Mouse (Mus musculus) embryo, embryonic 10 days (tissue): Measurements from ENCODE around the gene Crybb1.

Source experiments
- DNase-seq: peaks from one replicate; pipeline ENCODE4 v3.0.0-alpha.2; 2015; ENCODE audit warnings: low spot score

The Crybb1 gene

GRCm38 (mm10) chr5:112266011-112266777 is 10.6 kb downstream of the Crybb1 start:
- DNase-seq: no peak

DNA sequence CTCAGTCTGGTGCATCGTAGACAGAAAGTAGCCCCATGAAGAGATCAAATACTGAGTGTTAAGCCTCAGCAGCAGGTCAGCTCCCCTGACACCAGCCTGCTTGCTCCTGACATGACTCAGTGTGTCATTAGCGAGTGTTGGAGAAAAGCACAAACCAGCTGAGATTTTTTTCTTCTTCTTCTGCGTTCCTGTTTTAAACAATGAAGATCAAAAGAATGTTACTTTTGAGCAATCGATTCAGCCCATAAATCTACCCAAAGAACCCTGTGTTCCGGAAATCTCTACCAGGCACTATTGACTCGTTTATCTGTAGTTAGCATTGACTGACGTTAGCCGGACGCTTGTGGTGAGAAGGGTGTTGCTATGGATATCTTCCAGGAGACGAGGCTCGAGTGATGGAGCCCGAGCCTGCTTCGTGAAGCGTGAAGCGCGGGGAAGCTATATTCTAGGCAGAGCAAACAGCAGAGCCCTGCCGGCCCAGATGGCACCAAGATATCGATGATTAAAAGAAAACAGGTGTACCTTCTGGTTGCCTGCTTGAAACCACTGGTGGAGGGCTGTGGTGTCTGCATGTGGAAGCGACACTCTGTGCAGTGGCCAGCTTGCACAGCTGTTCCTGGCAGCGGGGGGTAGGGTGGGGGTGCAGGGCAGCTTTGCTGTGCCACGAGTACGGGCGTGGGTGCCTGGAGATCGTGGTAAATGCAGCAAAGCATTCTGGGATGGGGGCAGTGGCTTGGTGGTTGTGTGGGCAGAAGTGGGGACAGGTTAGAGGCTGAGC is 15.3 kb downstream of the Crybb1 start:
- peak; percentile 42 for DNase-seq

DNA sequence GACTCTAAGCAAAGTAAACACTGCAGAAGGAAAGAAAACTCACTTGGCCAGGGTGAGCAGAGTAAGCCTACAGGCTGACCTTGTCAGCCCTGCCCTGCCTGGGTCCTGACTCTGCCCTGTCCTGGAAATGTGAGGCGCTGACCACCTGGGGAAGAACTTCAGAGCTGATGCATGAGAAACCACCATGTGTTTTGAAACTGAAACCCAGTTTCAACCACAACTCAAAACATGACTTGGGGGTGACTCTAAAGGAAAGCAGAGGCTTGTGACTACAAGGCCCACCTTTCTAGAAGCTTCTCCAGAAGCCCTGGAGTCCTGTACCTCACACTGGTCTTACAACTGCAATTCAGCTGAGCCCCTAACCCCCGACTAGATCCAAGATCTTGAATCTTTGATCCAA is 17.3 kb downstream of the Crybb1 start:
- no peak for DNase-seq

DNA sequence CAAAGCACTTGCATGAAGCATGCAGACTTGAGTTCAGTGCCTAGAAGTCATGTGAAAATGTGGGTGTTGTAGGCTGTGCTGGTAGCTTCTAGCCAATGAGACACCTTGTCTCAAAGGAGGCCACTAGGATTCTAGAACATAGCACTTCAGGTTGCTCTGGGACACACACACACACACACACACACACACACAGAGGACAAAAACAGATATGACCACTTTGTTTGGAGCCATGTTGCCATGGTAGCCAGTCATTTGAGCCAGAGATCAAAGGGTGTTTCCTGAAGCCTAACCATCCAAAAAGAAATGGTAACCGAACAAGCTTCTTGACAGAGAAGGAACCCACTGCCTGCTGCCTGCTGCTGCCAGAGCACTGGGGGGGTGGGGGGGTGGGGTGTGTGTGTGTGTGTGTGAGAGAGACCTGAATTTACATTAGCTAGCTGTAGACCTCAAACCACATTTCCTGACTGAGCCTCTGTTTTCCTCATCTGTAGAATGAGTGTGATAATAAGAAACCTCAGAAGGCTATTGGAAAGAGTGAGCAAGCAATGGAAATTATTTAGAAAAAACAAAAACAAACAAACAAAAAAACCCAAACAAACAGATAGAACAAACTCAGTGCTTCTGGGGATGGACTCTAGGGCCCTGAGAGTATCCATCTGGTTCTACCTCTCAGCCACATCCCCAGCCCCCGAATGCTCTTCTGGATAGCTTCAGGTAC is 18.3 kb downstream of the Crybb1 start:
- DNase-seq: peak; percentile 47

- DNase-seq: no peak
Measured at GRCm38 (mm10) chr5:112275021-112275804, 19.6 kb downstream of the Crybb1 start.

GRCm38 (mm10) chr5:112276267-112276873 is 20.8 kb downstream of the Crybb1 start, which contains the start of gene Tpst2:
Tpst2 (plus strand) TSS chr5:112276691.
- DNase-seq: peak; percentile 99

GRCm38 (mm10) chr5:112276907-112277348 is 21.3 kb downstream of the Crybb1 start:
- no peak for DNase-seq

- no peak for DNase-seq
Measured at GRCm38 (mm10) chr5:112277906-112278470, 22.4 kb downstream of the Crybb1 start.

- DNase-seq: no peak
Measured at GRCm38 (mm10) chr5:112279181-112280021, 23.8 kb downstream of the Crybb1 start.

- no peak for DNase-seq
Measured at GRCm38 (mm10) chr5:112280151-112280550, 24.5 kb downstream of the Crybb1 start.

- DNase-seq: no peak
Measured at GRCm38 (mm10) chr5:112280863-112281660, 25.4 kb downstream of the Crybb1 start.

- no peak for DNase-seq
Measured at GRCm38 (mm10) chr5:112281676-112282075, 26.1 kb downstream of the Crybb1 start.

DNA sequence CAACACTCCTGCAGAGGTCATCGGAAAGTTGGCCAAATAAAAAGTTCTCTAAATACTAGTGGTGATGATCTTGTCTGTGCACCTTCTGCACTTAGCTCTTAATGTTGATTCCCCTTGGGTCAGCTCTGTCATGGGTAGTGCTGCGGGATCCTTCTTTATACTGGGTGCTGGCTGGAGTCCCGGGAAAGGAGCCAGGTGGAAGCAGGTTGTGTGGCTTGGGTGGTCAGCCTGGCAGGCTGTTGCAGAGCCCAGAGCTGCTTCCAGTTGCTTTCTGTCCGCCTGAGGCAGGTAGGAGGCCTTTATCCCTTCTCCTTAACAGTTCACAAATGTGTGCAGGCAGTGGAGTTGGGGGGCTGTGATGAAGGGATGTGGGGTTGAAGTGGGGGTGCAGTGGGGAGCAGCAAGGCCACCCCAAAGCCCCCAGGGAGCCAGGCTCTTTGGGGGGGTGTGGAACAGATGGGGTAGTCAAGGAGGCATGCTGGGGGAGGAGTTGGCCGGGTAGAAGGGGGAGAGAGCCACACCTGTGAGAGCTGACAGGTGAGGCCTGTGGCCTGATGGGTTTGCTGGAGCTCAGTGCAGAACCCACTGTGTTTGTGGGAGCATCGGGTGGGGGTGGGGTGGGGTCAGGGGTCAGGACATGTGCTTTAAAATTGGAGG is 26.6 kb downstream of the Crybb1 start:
- no peak for DNase-seq

DNA sequence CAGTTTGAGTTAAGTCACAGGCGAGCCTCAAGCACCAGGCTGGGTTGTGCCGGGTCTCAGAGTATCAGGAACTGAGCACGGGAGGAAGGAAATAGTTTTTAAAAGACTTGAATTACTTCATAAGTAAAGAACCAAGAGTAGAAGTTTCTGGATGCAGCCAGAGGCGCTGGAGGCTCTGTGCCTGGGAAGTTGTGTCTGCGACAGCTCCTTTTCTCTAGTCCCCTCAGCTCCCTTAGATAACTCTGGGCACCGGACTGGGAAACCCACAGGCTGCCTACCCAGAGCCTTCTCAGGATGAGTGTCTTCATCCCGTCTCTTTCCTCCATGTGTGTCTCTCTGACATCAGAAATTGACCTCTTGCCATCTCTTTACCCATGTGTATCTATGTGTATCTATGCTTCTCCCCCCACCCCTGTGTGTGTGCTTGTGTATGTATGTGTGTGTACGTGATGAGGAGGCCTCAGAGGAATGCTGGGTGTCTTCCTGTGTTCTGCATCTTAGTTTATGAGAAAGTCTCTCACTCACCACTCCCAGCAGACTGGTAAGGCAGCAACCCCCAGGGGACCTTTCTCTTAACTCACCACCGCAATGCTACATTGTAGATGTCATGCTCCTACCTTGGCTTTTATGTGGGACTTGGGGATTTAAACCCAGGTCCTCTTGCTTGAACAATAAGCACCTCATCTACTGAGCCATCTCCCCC is 27.3 kb downstream of the Crybb1 start:
- DNase-seq: no peak

DNA sequence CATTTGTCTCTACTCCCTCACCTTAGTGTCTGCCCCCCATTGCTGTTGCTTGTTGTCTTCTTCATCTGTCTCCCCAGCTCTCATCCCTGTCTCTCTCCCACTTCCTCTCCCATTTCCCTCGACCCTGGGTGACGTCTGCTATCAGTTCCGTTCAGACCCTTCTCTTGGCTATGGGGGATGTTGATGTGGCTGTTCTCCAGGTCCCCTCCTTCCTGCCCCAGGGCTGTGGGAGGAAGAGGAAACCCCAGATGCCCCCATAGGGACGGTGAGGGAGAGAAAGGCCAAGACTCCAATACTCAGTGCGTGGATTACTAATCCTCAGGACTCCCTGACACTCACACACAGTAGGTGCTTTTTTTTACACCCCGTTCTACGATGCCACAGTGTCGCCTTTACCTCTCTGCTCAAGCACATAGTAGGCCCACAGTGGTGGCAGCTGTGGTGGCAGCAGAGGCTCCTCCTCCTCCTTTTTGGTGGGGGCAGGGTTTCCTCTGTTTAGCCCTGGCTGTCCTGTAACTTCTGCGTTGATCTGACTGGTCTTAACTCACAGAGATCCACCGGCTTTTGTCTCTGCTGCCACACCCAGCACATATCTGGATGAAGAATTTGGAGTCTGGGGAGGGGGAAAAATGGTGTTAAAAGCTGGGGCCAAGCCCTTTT is 28.1 kb downstream of the Crybb1 start:
- DNase-seq: no peak

DNA sequence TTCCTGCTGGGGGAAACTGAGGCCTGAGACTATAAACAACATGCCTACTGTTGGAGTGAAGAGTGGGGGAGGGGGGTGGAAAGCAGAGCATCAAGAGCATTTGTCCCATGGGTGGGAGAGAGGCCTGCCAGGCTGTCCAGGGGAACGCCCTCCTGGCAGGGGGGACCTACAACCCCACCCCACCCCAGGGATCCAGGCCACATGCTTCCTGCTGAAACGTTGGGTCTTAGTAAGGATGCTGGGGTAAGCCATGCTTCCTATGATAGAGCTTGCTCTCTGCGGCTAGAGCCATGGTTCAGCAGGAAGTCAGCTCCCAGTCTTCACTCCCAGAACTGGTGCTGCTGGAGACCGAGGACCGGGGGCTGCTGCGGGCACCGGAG is 28.6 kb downstream of the Crybb1 start:
- DNase-seq: no peak

DNA sequence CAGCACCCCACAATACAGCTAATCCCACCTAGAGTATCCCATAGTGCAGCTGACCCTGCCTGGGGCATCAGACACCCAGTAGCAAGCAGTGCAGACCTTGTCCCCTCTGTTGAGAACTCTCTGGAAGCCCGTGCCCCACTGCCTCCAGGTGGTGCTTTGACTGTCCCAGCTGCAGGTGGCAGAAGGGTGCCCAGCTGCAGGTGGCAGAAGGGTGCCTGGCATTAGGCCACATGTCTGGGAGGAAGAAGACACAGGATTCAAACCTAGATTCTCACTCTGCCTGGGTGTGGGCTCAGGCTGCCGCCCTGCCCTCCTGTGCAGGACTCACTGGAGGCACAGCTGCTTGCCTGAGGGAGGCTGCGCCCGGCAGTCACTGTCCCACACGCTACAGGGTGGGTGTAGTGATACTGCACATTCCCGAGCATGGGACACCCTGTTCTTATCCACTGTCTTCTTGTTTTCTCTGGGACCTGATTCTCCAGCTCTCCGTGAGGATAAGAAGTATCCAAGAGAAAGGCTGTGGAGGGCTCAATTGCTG is 30.0 kb downstream of the Crybb1 start:
- DNase-seq: no peak
